Mouse (Mus musculus): Measurements from ENCODE around the gene Gnl1. TPM values are rescaled to one million over a fixed set of nuclear protein-coding genes. Genes with fewer than 3 reads are reported as not detected.
"Not testable (repeated sequence)": the region's sequence is repeated elsewhere in the genome, so short reads cannot be mapped to it uniquely, and the experiment has no call there.

The Gnl1 gene
- 1 to 10 TPM; 8.1 to 9.2 TPM for polyA plus RNA-seq (2017; shearing (Covaris generic))

GRCm38 (mm10) chr17:35979401-35980362 is at the start of gene Gnl1, which contains the start of gene Prr3:
Gene Gnl1, plus strand, starts transcription at chr17:35979851.
Gene Prr3, minus strand, starts transcription at chr17:35980236.
- peak; percentile 71 for ATAC-seq

GRCm38 (mm10) chr17:35930627-35931026 is 49.0 kb upstream of the Gnl1 start:
- ATAC-seq, result no peak

- no peak for ATAC-seq
These were observed 47.0 kb upstream of the Gnl1 start for GRCm38 (mm10) chr17:35932608-35933007.

- ATAC-seq, result not testable (repeated sequence)
These were observed 43.9 kb upstream of the Gnl1 start for GRCm38 (mm10) chr17:35935763-35936162.

- ATAC-seq, result peak; percentile 59
These were observed 41.8 kb upstream of the Gnl1 start for GRCm38 (mm10) chr17:35937700-35938348.

- ATAC-seq, result no peak
These were observed 40.5 kb upstream of the Gnl1 start for GRCm38 (mm10) chr17:35939108-35939507.

GRCm38 (mm10) chr17:35939941-35940340 is 39.7 kb upstream of the Gnl1 start:
- ATAC-seq, result no peak

GRCm38 (mm10) chr17:35950946-35951345 is 28.7 kb upstream of the Gnl1 start:
- not testable (repeated sequence) for ATAC-seq

- ATAC-seq, result not testable (repeated sequence)
These were observed 27.1 kb upstream of the Gnl1 start for GRCm38 (mm10) chr17:35952559-35952958.

GRCm38 (mm10) chr17:35954665-35955064 is 25.0 kb upstream of the Gnl1 start:
- no peak for ATAC-seq

GRCm38 (mm10) chr17:35958533-35959223 is 21.0 kb upstream of the Gnl1 start:
- no peak for ATAC-seq

- no peak for ATAC-seq
These were observed 16.4 kb upstream of the Gnl1 start for GRCm38 (mm10) chr17:35963279-35963678.

- ATAC-seq, result no peak
These were observed 12.0 kb upstream of the Gnl1 start for GRCm38 (mm10) chr17:35967621-35968020.

- ATAC-seq, result peak; percentile 92
These were observed 9.9 kb upstream of the Gnl1 start, which contains the start of gene Abcf1 for GRCm38 (mm10) chr17:35969418-35970389. Gene Abcf1, minus strand, starts transcription at chr17:35969761.

- no peak for ATAC-seq
These were observed 7.5 kb upstream of the Gnl1 start for GRCm38 (mm10) chr17:35972131-35972530.

- peak; percentile 10 for ATAC-seq
These were observed 745 bp upstream of the Gnl1 start for GRCm38 (mm10) chr17:35978811-35979400.

GRCm38 (mm10) chr17:35980363-35980754 is 708 bp downstream of the Gnl1 start:
- no peak for ATAC-seq

- no peak for ATAC-seq
These were observed 2.1 kb downstream of the Gnl1 start for GRCm38 (mm10) chr17:35981776-35982175.

GRCm38 (mm10) chr17:35991781-35992180 is 12.1 kb downstream of the Gnl1 start:
- ATAC-seq, result no peak

GRCm38 (mm10) chr17:35993675-35994074 is 14.0 kb downstream of the Gnl1 start:
- ATAC-seq, result peak; percentile 61

All from activated CD4-positive, CD25-positive, alpha-beta regulatory T cell, adult 4 months (primary cell).